Mouse (Mus musculus): ENCODE data around the gene Kdm8. TPM values are rescaled to one million over a fixed set of nuclear protein-coding genes. Genes with fewer than 3 reads are reported as not detected.

The Kdm8 gene
- 4.3 and 4.8 TPM in 2 replicates for polyA plus RNA-seq (2015; fragmentation: Nextera tagmentation; extraction: Ambion mirVana)

GRCm38 (mm10) chr7:125444464-125445401 is at the start of gene Kdm8:
TSS of gene Kdm8 (plus strand) at chr7:125444676.

GRCm38 (mm10) chr7:125490947-125491735 is 46.7 kb downstream of the Kdm8 start, which contains the start of gene Nsmce1:
TSS of gene Nsmce1 (minus strand) at chr7:125491596.

Other genes starting within 250 kb of the Kdm8 start
- 59.2 and 63.7 TPM in 2 replicates for gene Nsmce1, start 46.9 kb downstream of the Kdm8 start, polyA plus RNA-seq (2015; fragmentation: Nextera tagmentation; extraction: Ambion mirVana)
- 8.5 and 9.1 TPM in 2 replicates for gene Il4ra, start 107.4 kb downstream of the Kdm8 start, polyA plus RNA-seq (2015; fragmentation: Nextera tagmentation; extraction: Ambion mirVana)
- 0.65 and 0.67 TPM in 2 replicates for gene Il21r, start 158.8 kb downstream of the Kdm8 start, polyA plus RNA-seq (2015; fragmentation: Nextera tagmentation; extraction: Ambion mirVana)

Data from skeletal muscle tissue, postnatal 0 days (tissue).